Mouse (Mus musculus): Measurements from ENCODE around the gene Arpin. TPM values are rescaled to one million over a fixed set of nuclear protein-coding genes. Genes with fewer than 3 reads are reported as not detected.

Gene Arpin
- total and polyA plus RNA-seq, 3 experiments = not detected

DNA sequence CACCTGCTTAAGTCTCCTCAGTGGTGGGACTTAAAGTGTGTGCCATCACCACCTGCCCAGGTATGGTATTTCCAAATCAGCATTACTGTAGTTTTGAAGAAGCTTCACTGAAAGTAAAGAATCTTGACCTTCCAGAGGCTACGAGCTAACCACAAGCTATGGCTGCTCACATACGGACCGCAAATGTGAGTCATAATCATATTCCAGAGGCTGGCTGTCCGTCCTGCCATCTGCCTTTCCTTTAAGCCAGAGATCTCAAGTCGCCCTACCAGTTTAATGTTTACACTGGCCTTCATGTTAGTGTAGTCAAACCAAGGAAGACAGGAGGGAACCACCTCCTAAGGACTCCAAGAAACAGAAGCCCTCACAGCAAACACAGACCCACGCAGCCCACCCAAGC lies 53.3 kb downstream of the Arpin start:
- DNase-seq (ENCODE audit: low read depth, low spot score) = no peak
- Histone ChIP-seq H3K9me3 (replicated peaks; ENCODE audit: insufficient read depth, low read length) (no peaks in the 10 kb centered on the region), H3K27me3 (ENCODE audit: control insufficient read depth in 1 of 2, insufficient read depth in 2 of 2, low read length in 2 of 2) (no peaks in the 10 kb centered on the region), H3K79me2 (ENCODE audit: control insufficient read depth, insufficient read depth, low read length, poor library complexity) (no peaks in the 10 kb centered on the region), H3K9ac (ENCODE audit: control insufficient read depth, low read depth, low read length, poor library complexity, severe bottlenecking) (no peak overlapping the region), H3K27ac (ENCODE audit: control insufficient read depth, low read depth, low read length) (no peak overlapping the region), H3K4me3 (ENCODE audit: control insufficient read depth in 1 of 2, insufficient read depth in 1 of 2, low read depth in 2 of 2, low read length in 2 of 2) (no peak overlapping the region), H3K4me1 (ENCODE audit: control insufficient read depth in 1 of 2, insufficient read depth in 2 of 2, low read length in 2 of 2) (no peaks in the 10 kb centered on the region; a peak in 1 of 4 replicates), H3K36me3 (ENCODE audit: control insufficient read depth in 1 of 2, insufficient read depth in 2 of 2, low read length in 2 of 2) (no peaks in the 10 kb centered on the region)
- no peak for TF ChIP-seq ZKSCAN1 (IDR thresholded peaks at IDR 0.05; ENCODE audit: low read depth, low read length)

GRCm38 (mm10) chr7:79880998-79881397 lies 54.2 kb downstream of the Arpin start:
- no peak overlapping the region for H3K4me3 ChIP-seq (ENCODE audit: control insufficient read depth in 1 of 2, insufficient read depth in 1 of 2, low read depth in 2 of 2, low read length in 2 of 2)
- DNase-seq (ENCODE audit: low read depth, low spot score) = no peak
- no peaks in the 10 kb centered on the region for H3K36me3 ChIP-seq (ENCODE audit: control insufficient read depth in 1 of 2, insufficient read depth in 2 of 2, low read length in 2 of 2)
- no peak overlapping the region for H3K9ac ChIP-seq (ENCODE audit: control insufficient read depth, low read depth, low read length, poor library complexity, severe bottlenecking)
- H3K27me3 ChIP-seq (ENCODE audit: control insufficient read depth in 1 of 2, insufficient read depth in 2 of 2, low read length in 2 of 2) = no peaks in the 10 kb centered on the region
- H3K27ac ChIP-seq (ENCODE audit: control insufficient read depth, low read depth, low read length) = no peak overlapping the region
- H3K9me3 ChIP-seq (replicated peaks; ENCODE audit: insufficient read depth, low read length) = no peaks in the 10 kb centered on the region
- no peaks in the 10 kb centered on the region; a peak in 1 of 4 replicates for H3K4me1 ChIP-seq (ENCODE audit: control insufficient read depth in 1 of 2, insufficient read depth in 2 of 2, low read length in 2 of 2)
- TF ChIP-seq BHLHE40 (IDR thresholded peaks at IDR 0.05; ENCODE audit: borderline replicate concordance, low read depth, low read length) = no peak
- no peak for TF ChIP-seq SMC3 (IDR thresholded peaks at IDR 0.05; ENCODE audit: low read depth, low read length)
- TF ChIP-seq USF2 (IDR thresholded peaks at IDR 0.05; ENCODE audit: borderline replicate concordance in 1 of 2, insufficient read depth in 1 of 2, low read depth in 1 of 2, low read length in 2 of 2) = no peak
- TF ChIP-seq SIN3A (IDR thresholded peaks at IDR 0.05; ENCODE audit: low read length) = no peak
- TF ChIP-seq MEF2A (IDR thresholded peaks at IDR 0.05; ENCODE audit: extremely low read depth, insufficient replicate concordance, low read depth, low read length, poor library complexity, severe bottlenecking) = no peak
- no peak for TF ChIP-seq POLR2AphosphoS2 (IDR thresholded peaks at IDR 0.05; ENCODE audit: low read length)
- TF ChIP-seq MAZ (IDR thresholded peaks at IDR 0.05; ENCODE audit: low read depth, low read length) = no peak
- no peak for TF ChIP-seq UBTF (IDR thresholded peaks at IDR 0.05; ENCODE audit: borderline replicate concordance, insufficient read depth, low read depth, low read length)
- TF ChIP-seq RAD21 (IDR thresholded peaks at IDR 0.05; ENCODE audit: low read depth, low read length) = no peak
- no peak for TF ChIP-seq USF1 (IDR thresholded peaks at IDR 0.05; ENCODE audit: low read depth, low read length)
- TF ChIP-seq MYC (IDR thresholded peaks at IDR 0.05; ENCODE audit: low read depth, low read length) = no peak
- TF ChIP-seq KAT2A (conservative IDR thresholded peaks at IDR 0.05; ENCODE audit: low read depth, low read length) = no peak
- TF ChIP-seq ZC3H11A (IDR thresholded peaks at IDR 0.05; ENCODE audit: low read depth, low read length) = no peak
- H3K79me2 ChIP-seq (ENCODE audit: control insufficient read depth, insufficient read depth, low read length, poor library complexity) = no peaks in the 10 kb centered on the region

DNA sequence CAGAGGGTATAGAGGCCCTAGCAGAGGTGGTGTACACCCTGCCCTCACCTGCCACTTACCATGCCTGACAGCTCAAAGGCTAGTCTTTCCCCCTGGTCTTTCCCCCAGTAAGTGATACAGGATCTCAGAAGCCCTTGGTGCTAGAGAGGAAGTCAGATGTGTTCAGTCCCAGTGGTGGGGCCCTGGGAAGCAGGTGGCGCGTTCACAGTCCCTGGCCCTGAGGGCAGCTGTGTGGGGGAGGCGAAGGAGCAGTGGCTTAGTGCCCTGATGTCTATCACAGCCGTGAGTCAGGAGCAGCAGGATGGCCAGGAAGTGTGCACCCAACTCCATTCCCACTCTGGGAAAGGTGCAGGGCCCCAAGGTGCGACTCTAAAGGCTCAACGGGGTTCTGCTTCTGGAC lies 55.1 kb downstream of the Arpin start:
- H3K36me3 ChIP-seq (ENCODE audit: control insufficient read depth in 1 of 2, insufficient read depth in 2 of 2, low read length in 2 of 2) = no peaks in the 10 kb centered on the region
- H3K9ac ChIP-seq (ENCODE audit: control insufficient read depth, low read depth, low read length, poor library complexity, severe bottlenecking) = no peak overlapping the region
- no peak overlapping the region for H3K27ac ChIP-seq (ENCODE audit: control insufficient read depth, low read depth, low read length)
- no peaks in the 10 kb centered on the region for H3K9me3 ChIP-seq (replicated peaks; ENCODE audit: insufficient read depth, low read length)
- no peak overlapping the region for H3K4me3 ChIP-seq (ENCODE audit: control insufficient read depth in 1 of 2, insufficient read depth in 1 of 2, low read depth in 2 of 2, low read length in 2 of 2)
- no peaks in the 10 kb centered on the region for H3K79me2 ChIP-seq (ENCODE audit: control insufficient read depth, insufficient read depth, low read length, poor library complexity)
- DNase-seq (ENCODE audit: low read depth, low spot score) = no peak
- no peaks in the 10 kb centered on the region for H3K27me3 ChIP-seq (ENCODE audit: control insufficient read depth in 1 of 2, insufficient read depth in 2 of 2, low read length in 2 of 2)
- TF ChIP-seq EP300 (IDR thresholded peaks at IDR 0.05; ENCODE audit: low read depth in 1 of 2, low read length in 2 of 2) = no peak
- no peaks in the 10 kb centered on the region; a peak in 1 of 4 replicates for H3K4me1 ChIP-seq (ENCODE audit: control insufficient read depth in 1 of 2, insufficient read depth in 2 of 2, low read length in 2 of 2)

Data from MEL (cell line).